In the genomic region with DNA sequence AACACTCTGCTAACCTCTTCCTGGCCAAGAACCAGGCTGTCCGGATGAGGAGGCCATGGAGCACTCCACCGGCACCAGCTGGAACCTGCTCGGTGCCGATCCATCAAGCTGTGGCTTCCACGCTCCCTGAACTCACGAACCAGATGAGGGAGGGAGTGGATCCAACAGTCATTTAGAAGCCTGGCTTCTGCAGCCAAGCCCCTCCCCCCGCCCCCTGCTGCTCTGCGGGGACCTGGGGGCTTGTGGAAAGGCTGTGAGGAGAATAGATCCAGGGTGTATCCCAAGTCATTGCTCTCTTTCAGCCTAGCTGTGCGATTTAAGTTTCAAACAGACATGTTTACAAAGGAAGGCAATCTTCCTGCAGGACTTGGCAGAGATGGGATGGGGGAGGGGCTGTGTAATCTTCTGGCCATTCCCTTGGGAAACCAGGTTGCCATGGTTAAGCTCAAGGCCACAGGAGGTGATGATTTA, we compare ENCODE assay signal across 9 mouse cellular contexts. TPM values are rescaled to one million over a fixed set of nuclear protein-coding genes. Genes with fewer than 3 reads are reported as not detected.
DNase-seq lines count a peak whose midpoint lies in the region; ATAC-seq and TF ChIP-seq lines count a peak whose summit lies in the region.
"Had no signal": no experiment of that assay in that cellular context is flagged by ENCODE, and none has a peak within 500 bp of the region (broad histone marks: within the 10 kb centered on the region; RNA-seq: fewer than 3 reads in every experiment).

No protein-coding gene starts in this region.

- no peaks in the 10 kb centered on the region for H3K36me3 ChIP-seq in liver, postnatal 0 days (replicated peaks; ENCODE audit: insufficient read depth, low read length)
- H3K36me3 ChIP-seq in embryonic facial prominence, embryonic 12.5 days: no peaks in the 10 kb centered on the region
- no peaks in the 10 kb centered on the region for H3K36me3 ChIP-seq in intestine, embryonic 16.5 days (ENCODE audit: control insufficient read depth, insufficient read depth, low read length)

- no peaks in the 10 kb centered on the region for H3K9me3 ChIP-seq in liver, postnatal 0 days (ENCODE audit: low read length)
- no peaks in the 10 kb centered on the region for H3K9me3 ChIP-seq in embryonic facial prominence, embryonic 12.5 days
- H3K9me3 ChIP-seq in intestine, embryonic 16.5 days (ENCODE audit: control insufficient read depth, low read length): no peaks in the 10 kb centered on the region

- no peak overlapping the region for H3K9ac ChIP-seq in liver, postnatal 0 days (replicated peaks)
- H3K9ac ChIP-seq in embryonic facial prominence, embryonic 12.5 days: no peak overlapping the region
- no peak overlapping the region for H3K9ac ChIP-seq in intestine, embryonic 16.5 days (ENCODE audit: low read depth, low read length)

- no peak for ATAC-seq in liver, postnatal 0 days
- ATAC-seq in embryonic facial prominence, embryonic 12.5 days (ENCODE audit: insufficient number of reproducible peaks, insufficient read depth, low FRiP score, low TSS enrichment): no peak; the same call in 1 of the 2 replicates
- peak; percentile 56 for ATAC-seq in intestine, embryonic 16.5 days
- no peak for ATAC-seq in frontal cortex, adult (ENCODE audit: low TSS enrichment)

- no peak overlapping the region for H3K27ac ChIP-seq in liver, postnatal 0 days (ENCODE audit: low read depth)
- no peak overlapping the region for H3K27ac ChIP-seq in embryonic facial prominence, embryonic 12.5 days
- no peak overlapping the region for H3K27ac ChIP-seq in intestine, embryonic 16.5 days (ENCODE audit: low read length)

- TF ChIP-seq CTCF in liver, postnatal 0 days (IDR thresholded peaks at IDR 0.05; ENCODE audit: low read depth): no peak

- H3K27me3 ChIP-seq in liver, postnatal 0 days (ENCODE audit: insufficient read depth, low read length): no peaks in the 10 kb centered on the region
- no peaks in the 10 kb centered on the region for H3K27me3 ChIP-seq in embryonic facial prominence, embryonic 12.5 days
- H3K27me3 ChIP-seq in intestine, embryonic 16.5 days (replicated peaks; ENCODE audit: control insufficient read depth, insufficient read depth, low read length): no peaks in the 10 kb centered on the region

- DNase-seq in liver: peak; percentile 10
- no peak for DNase-seq in liver, postnatal 0 days
- peak; percentile 36 to 54 for DNase-seq in lung, postnatal 4 days
- DNase-seq in layer of hippocampus, adult 11-12 months (ENCODE audit: low spot score): no peak
- DNase-seq in urinary bladder, adult 2 months (ENCODE audit: low spot score): no peak

- H3K4me3 ChIP-seq in liver, postnatal 0 days (ENCODE audit: low read depth, low read length): no peak overlapping the region
- no peak overlapping the region for H3K4me3 ChIP-seq in embryonic facial prominence, embryonic 12.5 days
- no peak overlapping the region for H3K4me3 ChIP-seq in intestine, embryonic 16.5 days (ENCODE audit: low read length)

- no peak overlapping the region for H3K4me2 ChIP-seq in liver, postnatal 0 days (ENCODE audit: low read depth, low read length)
- peak overlapping the region; percentile 31 for H3K4me2 ChIP-seq in embryonic facial prominence, embryonic 12.5 days (replicated peaks)
- peak overlapping the region; percentile 32 for H3K4me2 ChIP-seq in intestine, embryonic 16.5 days (ENCODE audit: low read depth, low read length)

- 0 out of 2 replicates have a peak, but pooled peaks cover 3% of the 10 kb centered on the region for H3K4me1 ChIP-seq in liver, postnatal 0 days (ENCODE audit: insufficient read depth)
- peaks cover 10% of the 10 kb centered on the region for H3K4me1 ChIP-seq in embryonic facial prominence, embryonic 12.5 days
- H3K4me1 ChIP-seq in intestine, embryonic 16.5 days (ENCODE audit: control insufficient read depth, insufficient read depth, low read length): peaks cover 7% of the 10 kb centered on the region

- 12% methylated on average over 9 of the region's 9 CpGs for WGBS in liver, postnatal 0 days (ENCODE audit: insufficient replicate concordance)
- 10% methylated on average over 9 of the region's 9 CpGs for WGBS in embryonic facial prominence, embryonic 12.5 days
- 2% methylated on average over 9 of the region's 9 CpGs for WGBS in intestine, embryonic 16.5 days

- no peak for TF ChIP-seq EP300 in liver, postnatal 0 days (IDR thresholded peaks at IDR 0.05; ENCODE audit: low read depth)

RNA-seq across cellular contexts. Expression of a gene that starts 26.2 kb away (rescaled TPM):
- not detected in 2 replicates for polyA plus RNA-seq in liver, postnatal 0 days (2015; fragmentation: Nextera tagmentation; extraction: Ambion mirVana)
- polyA plus RNA-seq in embryonic facial prominence, embryonic 12.5 days (2016; fragmentation: Nextera tagmentation; extraction: Ambion mirVana): not detected in 2 replicates
- polyA plus RNA-seq in intestine, embryonic 16.5 days (2015; fragmentation: Nextera tagmentation; extraction: Ambion mirVana): not detected in 2 replicates
- polyA plus RNA-seq in urinary bladder, adult 2 months (2012; rRNA removed): not detected in 2 replicates
- polyA plus RNA-seq: small intestine, adult 2 months had no signal

RNA-seq across cellular contexts. Expression of a gene that starts 47.0 kb away (rescaled TPM):
- polyA plus RNA-seq in liver, postnatal 0 days (2015; fragmentation: Nextera tagmentation; extraction: Ambion mirVana): not detected in 2 replicates
- not detected in 2 replicates for polyA plus RNA-seq in embryonic facial prominence, embryonic 12.5 days (2016; fragmentation: Nextera tagmentation; extraction: Ambion mirVana)
- polyA plus RNA-seq in intestine, embryonic 16.5 days (2015; fragmentation: Nextera tagmentation; extraction: Ambion mirVana): not detected in 2 replicates
- polyA plus RNA-seq in urinary bladder, adult 2 months (2012; rRNA removed): not detected in 2 replicates
- polyA plus RNA-seq: small intestine, adult 2 months had no signal

RNA-seq across cellular contexts. Expression of a gene that starts 58.0 kb away (rescaled TPM):
- polyA plus RNA-seq in liver, postnatal 0 days (2015; fragmentation: Nextera tagmentation; extraction: Ambion mirVana): not detected in 2 replicates
- not detected in 2 replicates for polyA plus RNA-seq in embryonic facial prominence, embryonic 12.5 days (2016; fragmentation: Nextera tagmentation; extraction: Ambion mirVana)
- polyA plus RNA-seq in intestine, embryonic 16.5 days (2015; fragmentation: Nextera tagmentation; extraction: Ambion mirVana): not detected in 2 replicates
- polyA plus RNA-seq in urinary bladder, adult 2 months (2012; rRNA removed): not detected in 2 replicates
- polyA plus RNA-seq: small intestine, adult 2 months had no signal

Comparison
In these comparisons a context has a peak if more than half of its experiments do, and no peak if none do; other contexts are left out.
1. DNase-seq: peak in liver (single experiment) and lung, postnatal 4 days (2 of 2); none in liver, postnatal 0 days (single experiment), layer of hippocampus, adult 11-12 months (single experiment) and urinary bladder, adult 2 months (single experiment).